Mouse (Mus musculus) embryonic facial prominence, embryonic 15.5 days (tissue): Measurements from ENCODE around the gene Tlr5. TPM values are rescaled to one million over a fixed set of nuclear protein-coding genes. Genes with fewer than 3 reads are reported as not detected.

Source experiments
- ATAC-seq: fragments of 200-750 bp; cut with Nextera tagmentation; 2 replicates; pipeline ENCODE4 v1.8.0; 2017; ENCODE audit warnings: low read depth, moderate TSS enrichment; ENCODE audit not compliant: insufficient number of reproducible peaks, low FRiP score, low TSS enrichment
- H3K27ac ChIP-seq: fragments of 300-500 bp; sonication (generic); replicated peaks from 2 replicates; pipeline ENCODE4 v1.5.1; 2015; ENCODE audit warnings: mild to moderate bottlenecking, inconsistent platforms
- H3K27me3 ChIP-seq: fragments of 300-500 bp; sonication (generic); 2 replicates; pipeline ENCODE4 v1.6.1; 2015; ENCODE audit warnings: inconsistent platforms
- H3K36me3 ChIP-seq: fragments of 300-500 bp; sonication (generic); 2 replicates; pipeline ENCODE4 v1.6.1; 2015; ENCODE audit warnings: mild to moderate bottlenecking, inconsistent platforms
- H3K4me1 ChIP-seq: fragments of 300-500 bp; sonication (generic); 2 replicates; pipeline ENCODE4 v1.6.1; 2015; ENCODE audit warnings: inconsistent platforms
- H3K4me2 ChIP-seq: fragments of 300-500 bp; sonication (generic); replicated peaks from 2 replicates; pipeline ENCODE4 v1.6.1; 2015; ENCODE audit warnings: mild to moderate bottlenecking, inconsistent platforms
- H3K4me3 ChIP-seq: fragments of 300-500 bp; sonication (generic); replicated peaks from 2 replicates; pipeline ENCODE4 v1.5.1; 2015; ENCODE audit warnings: mild to moderate bottlenecking, inconsistent platforms
- H3K9ac ChIP-seq: fragments of 300-500 bp; sonication (generic); 2 replicates; pipeline ENCODE4 v1.6.1; 2015; ENCODE audit warnings: inconsistent platforms
- H3K9me3 ChIP-seq: fragments of 300-500 bp; sonication (generic); replicated peaks from 2 replicates; pipeline ENCODE4 v1.6.1; 2016; ENCODE audit warnings: inconsistent platforms
- WGBS: fragments of 180-500 bp; shearing (Covaris S2); methylation state at CpG from one replicate; pipeline ENCODE4 v1.1.7; 2015; 5-methylcytosine and 5-hydroxymethylcytosine counted together
- polyA plus RNA-seq: library from polyadenylated mRNA; unstranded; fragments of >200 nt; fragmentation: Nextera tagmentation; extraction: Ambion mirVana; gene quantifications from 2 replicates; pipeline ENCODE4 v1.2.1, GENCODE M21; 2015

Gene Tlr5
- polyA plus RNA-seq, 1 experiment from 2014 or later = 1.4 TPM

DNA sequence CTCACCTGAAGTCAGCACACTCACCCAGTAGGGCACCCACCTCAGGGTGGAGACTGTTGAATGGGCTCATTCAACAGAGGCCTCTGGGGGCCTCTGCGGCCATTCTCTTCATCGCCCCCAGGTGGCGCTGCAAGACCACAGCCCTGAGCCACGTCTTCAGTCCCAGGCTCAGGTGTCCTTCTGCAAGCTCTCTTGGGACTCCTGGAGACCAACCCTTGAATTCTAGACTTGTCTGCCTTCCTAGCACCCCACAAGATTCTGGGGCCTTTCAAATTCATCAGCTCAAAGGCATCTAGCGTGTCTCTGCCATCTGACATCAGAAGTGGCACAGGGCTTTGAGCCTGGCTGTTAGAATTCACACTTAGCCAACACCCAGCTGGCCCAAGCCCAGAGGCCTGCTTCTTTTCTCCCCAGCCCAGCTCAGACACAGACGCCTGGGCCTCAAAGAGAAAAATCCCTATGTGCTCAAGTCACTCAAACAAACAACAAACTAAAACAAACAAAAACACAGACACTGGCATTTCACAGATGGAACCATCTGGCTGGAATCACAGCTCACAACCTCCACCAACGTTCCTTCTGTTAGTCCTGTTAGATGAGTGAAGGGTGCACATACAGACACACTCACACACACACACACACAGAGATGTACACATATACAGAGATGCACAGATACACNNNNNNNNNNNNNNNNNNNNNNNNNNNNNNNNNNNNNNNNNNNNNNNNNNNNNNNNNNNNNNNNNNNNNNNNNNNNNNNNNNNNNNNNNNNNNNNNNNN, 36.6 kb downstream of the Tlr5 start:
- Histone ChIP-seq H3K27me3 (no peaks in the 10 kb centered on the region), H3K27ac (no peak overlapping the region), H3K4me3 (no peak overlapping the region), H3K9ac (no peak overlapping the region), H3K9me3 (no peaks in the 10 kb centered on the region), H3K36me3 (no peaks in the 10 kb centered on the region), H3K4me2 (no peak overlapping the region), H3K4me1 (peaks cover 3% of the 10 kb centered on the region; the same call in 1 of the 2 replicates)
- 11% methylated on average over 7 of the region's 7 CpGs for WGBS
- ATAC-seq = 0 out of 2 replicates have a peak, but pooled peaks have one; percentile 54

Other genes starting within 250 kb of the Tlr5 start
- not detected in 2 replicates for gene Ccdc185, start 205.6 kb upstream of the Tlr5 start, polyA plus RNA-seq
- gene Susd4, start 190.9 kb upstream of the Tlr5 start, polyA plus RNA-seq = 12.6 and 14.8 TPM in 2 replicates